ENCODE assay signal across 9 mouse cellular contexts in the genomic region with DNA sequence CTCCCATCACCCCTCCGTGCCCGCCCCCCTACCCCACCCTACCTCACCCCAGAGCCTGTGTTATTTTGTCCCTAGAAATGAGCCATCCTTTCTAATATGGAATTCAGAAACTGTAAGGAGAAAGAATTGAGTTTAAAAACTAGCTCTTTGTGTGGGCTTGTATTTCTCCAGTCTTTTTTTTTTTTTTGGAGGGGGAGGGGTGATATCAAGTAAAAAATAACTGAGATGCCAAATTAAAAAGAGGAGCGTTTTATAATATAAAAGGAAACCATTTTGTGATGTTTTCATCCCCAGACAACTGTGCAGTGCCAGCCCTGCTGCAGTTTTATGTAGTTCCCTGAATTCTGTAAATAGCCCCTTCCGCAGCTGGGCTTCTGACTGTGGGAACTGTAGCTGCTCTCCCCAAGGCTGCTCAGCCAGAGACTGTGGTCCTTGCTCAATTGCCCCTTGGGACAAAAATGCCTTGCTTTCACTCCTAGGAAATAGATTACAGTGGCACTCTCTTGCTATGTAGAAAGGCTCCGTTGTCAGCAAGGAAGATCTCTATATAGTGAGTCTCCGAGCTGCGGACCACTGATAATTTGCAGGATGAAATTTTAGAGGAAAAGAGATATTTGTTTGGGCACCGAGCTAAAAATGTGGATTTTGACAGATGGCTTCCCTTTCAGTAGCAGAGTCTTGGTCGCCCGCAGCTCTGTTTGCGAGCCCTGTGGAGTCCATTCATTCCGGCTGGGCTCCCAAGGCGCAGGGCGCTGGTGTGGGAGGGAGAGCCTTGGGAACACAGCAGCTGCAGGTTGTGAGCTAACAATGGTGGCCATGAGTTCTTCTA. TPM values are rescaled to one million over a fixed set of nuclear protein-coding genes. Genes with fewer than 3 reads are reported as not detected.
DNase-seq lines count a peak whose midpoint lies in the region; ATAC-seq and TF ChIP-seq lines count a peak whose summit lies in the region.
"Had no signal": no experiment of that assay in that cellular context is flagged by ENCODE, and none has a peak within 500 bp of the region (broad histone marks: within the 10 kb centered on the region; RNA-seq: fewer than 3 reads in every experiment).

No protein-coding gene starts in this region.

- H3K79me2 ChIP-seq in CH12.LX (replicated peaks; ENCODE audit: control insufficient read depth, extremely low read depth, insufficient read depth, poor library complexity, severe bottlenecking) (peaks cover 6% of the 10 kb centered on the region; the same call in 1 of the 2 replicates), myocyte (ENCODE audit: control insufficient read depth, insufficient read depth) (peaks cover 24% of the 10 kb centered on the region)

- TF ChIP-seq POLR2A in cerebellum, adult 2 months (IDR thresholded peaks at IDR 0.05; ENCODE audit: borderline replicate concordance, insufficient read depth, low read length) = 0 out of 2 replicates have a peak, but pooled peaks have one; percentile 27
- TF ChIP-seq POLR2A in CH12.LX (IDR thresholded peaks at IDR 0.05; ENCODE audit: low read depth, low read length) = no peak
- no peak for TF ChIP-seq POLR2A in myocyte (IDR thresholded peaks at IDR 0.05; ENCODE audit: insufficient read length, low read depth)

- ATAC-seq in embryonic facial prominence, embryonic 12.5 days (ENCODE audit: insufficient number of reproducible peaks, insufficient read depth, low FRiP score, low TSS enrichment) = no peak
- no peak for ATAC-seq in intestine, embryonic 14.5 days (replicated peaks; ENCODE audit: low FRiP score, low TSS enrichment, low read depth)

- no peaks in the 10 kb centered on the region for H3K27me3 ChIP-seq in cerebellum, adult 2 months (ENCODE audit: control insufficient read depth, insufficient read depth, low read length)
- H3K27me3 ChIP-seq in CH12.LX (replicated peaks) (no peaks in the 10 kb centered on the region), myocyte (ENCODE audit: control insufficient read depth, insufficient read depth, insufficient read length) (no peaks in the 10 kb centered on the region)
- no peaks in the 10 kb centered on the region for H3K27me3 ChIP-seq in embryonic facial prominence, embryonic 12.5 days
- H3K27me3 ChIP-seq in intestine, embryonic 14.5 days (replicated peaks; ENCODE audit: control insufficient read depth, insufficient read depth, low read length) = no peaks in the 10 kb centered on the region

- peak; percentile 72 to 76 for DNase-seq in cerebellum, adult 2 months
- DNase-seq in cerebellum, adult 11 months = no peak
- DNase-seq in CH12.LX (ENCODE audit: extremely low read depth) = no peak
- DNase-seq in intestine, embryonic 14.5 days (ENCODE audit: low spot score) = no peak
- DNase-seq in urinary bladder, postnatal 4 days (ENCODE audit: low spot score in 2 of 2) = no peak
- no peak for DNase-seq in adrenal gland, adult 8-10 months

- TF ChIP-seq EP300 in CH12.LX (IDR thresholded peaks at IDR 0.05; ENCODE audit: low read length) = no peak

- H3K4me1 ChIP-seq in cerebellum, adult 2 months (ENCODE audit: control insufficient read depth, insufficient read depth, low read length) = peaks cover under 1% of the 10 kb centered on the region; the same call in 1 of the 2 replicates
- H3K4me1 ChIP-seq in CH12.LX (ENCODE audit: control insufficient read depth in 1 of 2, insufficient read depth in 2 of 2) = peaks cover 5 to 36% of the 10 kb centered on the region in 2 experiments
- peaks cover 10% of the 10 kb centered on the region for H3K4me1 ChIP-seq in embryonic facial prominence, embryonic 12.5 days
- peaks cover 13% of the 10 kb centered on the region; the same call in 1 of the 2 replicates for H3K4me1 ChIP-seq in intestine, embryonic 14.5 days (replicated peaks; ENCODE audit: control insufficient read depth, insufficient read depth, low read length)

- H3K9ac ChIP-seq in CH12.LX (ENCODE audit: insufficient read depth, low read depth) = no peak overlapping the region
- peak overlapping the region; percentile 44 for H3K9ac ChIP-seq in embryonic facial prominence, embryonic 12.5 days
- H3K9ac ChIP-seq in intestine, embryonic 14.5 days (ENCODE audit: low read length) = peak overlapping the region; percentile 29

- TF ChIP-seq RAD21 in CH12.LX (IDR thresholded peaks at IDR 0.05; ENCODE audit: low read depth, low read length) = no peak

- H3ac ChIP-seq in myocyte (ENCODE audit: control insufficient read depth, insufficient read length) = no peak overlapping the region

- peak overlapping the region; percentile 59 for H3K4me3 ChIP-seq in cerebellum, adult 2 months (replicated peaks; ENCODE audit: insufficient read depth, low read depth, low read length)
- H3K4me3 ChIP-seq in CH12.LX (replicated peaks in 1 of 3; ENCODE audit: low read depth in 2 of 3, low read length in 2 of 3, poor library complexity in 1 of 3) (no peak overlapping the region), myocyte (peak overlapping the region; percentile 97)
- H3K4me3 ChIP-seq in embryonic facial prominence, embryonic 12.5 days = peak overlapping the region; percentile 12
- peak overlapping the region; percentile 10; the same call in 1 of the 2 replicates for H3K4me3 ChIP-seq in intestine, embryonic 14.5 days (ENCODE audit: low read depth, low read length)
- H3K4me3 ChIP-seq: erythroblast, embryonic 14.5 days had no signal

- dilution Hi-C loops in CH12.LX (cut with MboI; ENCODE audit: extremely low pct_ligation_motif_present, extremely low pct_unique_long_range_greater_than_20kb, low sequenced_read_pairs) = no loop called here

- 3% methylated on average over 14 of the region's 14 CpGs for WGBS in cerebellum, adult 2 months
- 13% methylated on average over 14 of the region's 14 CpGs for WGBS in embryonic facial prominence, embryonic 12.5 days
- 34% methylated on average over 14 of the region's 14 CpGs for WGBS in intestine, embryonic 14.5 days

- H3K27ac ChIP-seq in cerebellum, adult 2 months (ENCODE audit: insufficient read depth, low read length) = peak overlapping the region; percentile 98
- no peak overlapping the region for H3K27ac ChIP-seq in CH12.LX (ENCODE audit: insufficient read depth, low read depth)
- peak overlapping the region; percentile 90 for H3K27ac ChIP-seq in embryonic facial prominence, embryonic 12.5 days
- peak overlapping the region; percentile 98 for H3K27ac ChIP-seq in intestine, embryonic 14.5 days (ENCODE audit: low read depth)

- H3K4me2 ChIP-seq in CH12.LX (ENCODE audit: insufficient read depth, low read depth, poor library complexity, severe bottlenecking) (no peak overlapping the region), myocyte (ENCODE audit: low read depth) (peak overlapping the region; percentile 84)
- H3K4me2 ChIP-seq in embryonic facial prominence, embryonic 12.5 days (replicated peaks) = peak overlapping the region; percentile 86
- peak overlapping the region; percentile 70 for H3K4me2 ChIP-seq in intestine, embryonic 14.5 days (ENCODE audit: low read length)

- H3K36me3 ChIP-seq in CH12.LX (replicated peaks in 1 of 2; ENCODE audit: control insufficient read depth in 1 of 2, insufficient read depth in 1 of 2, low read length in 1 of 2) = peaks cover 4 to 9% of the 10 kb centered on the region in 2 experiments
- H3K36me3 ChIP-seq in embryonic facial prominence, embryonic 12.5 days = peaks cover 5% of the 10 kb centered on the region
- H3K36me3 ChIP-seq in intestine, embryonic 14.5 days (ENCODE audit: control insufficient read depth, insufficient read depth, low read length) = peaks cover 2% of the 10 kb centered on the region; the same call in 1 of the 2 replicates
- peaks cover 16% of the 10 kb centered on the region for H3K36me3 ChIP-seq in myocyte (ENCODE audit: control insufficient read depth, insufficient read depth)

- TF ChIP-seq CTCF in cerebellum, adult 2 months (IDR thresholded peaks at IDR 0.05; ENCODE audit: borderline replicate concordance, insufficient read depth, low read depth, low read length) = no peak
- no peak for TF ChIP-seq CTCF in CH12.LX (conservative IDR thresholded peaks at IDR 0.05 in 1 of 2, IDR thresholded peaks at IDR 0.05 in 1 of 2; ENCODE audit: low read depth in 2 of 2, low read length in 2 of 2)

- H3K9me3 ChIP-seq in CH12.LX (replicated peaks; ENCODE audit: low read length) = no peaks in the 10 kb centered on the region
- no peaks in the 10 kb centered on the region for H3K9me3 ChIP-seq in embryonic facial prominence, embryonic 12.5 days
- no peaks in the 10 kb centered on the region for H3K9me3 ChIP-seq in intestine, embryonic 14.5 days (ENCODE audit: control insufficient read depth, low read length)

- in situ Hi-C loops in CH12.LX (cut with MboI; ENCODE audit: low pct_ligation_motif_present, low pct_unique_long_range_greater_than_20kb, low sequenced_read_pairs) = no loop called here

RNA-seq across cellular contexts. Expression of a gene that starts 1.1 kb away (rescaled TPM):
- polyA plus RNA-seq in cerebellum, adult 2 months (2012; rRNA removed) = 1,294 and 1,344 TPM in 2 replicates
- total RNA-seq in CH12.LX (2012; rRNA removed) (153 and 181 TPM in 2 replicates), CH12.LX (2014; rRNA removed) (438 and 533 TPM in 2 replicates)
- polyA plus RNA-seq in CH12.LX (2012; ENCODE audit: insufficient read length, low read depth) (254 and 283 TPM in 2 replicates), myocyte (2012; fragmentation: generic; extraction: Trizol) (3,074 TPM)
- polyA plus RNA-seq in embryonic facial prominence, embryonic 12.5 days (2016; fragmentation: Nextera tagmentation; extraction: Ambion mirVana) = 2,353 and 2,615 TPM in 2 replicates
- 1,282 and 1,437 TPM in 2 replicates for polyA plus RNA-seq in intestine, embryonic 14.5 days (2014; fragmentation: Nextera tagmentation; extraction: Ambion mirVana)
- total RNA-seq in adrenal gland, adult 8-10 months (2022) = 100 to 1,000 TPM in 3 of 4 experiments, 10 to 100 TPM in 1; 70.5 to 196 (median 116) TPM

RNA-seq across cellular contexts. Expression of a gene that starts 1.3 kb away (rescaled TPM):
- 0.75 and 2.6 TPM in 2 replicates for polyA plus RNA-seq in cerebellum, adult 2 months (2012; rRNA removed)
- total RNA-seq in CH12.LX (2012; rRNA removed) (0.38 TPM in 1 of 2 replicates, not detected in the other), CH12.LX (2014; rRNA removed) (0.81 and 4.7 TPM in 2 replicates)
- polyA plus RNA-seq in CH12.LX (2012; ENCODE audit: insufficient read length, low read depth) (125 TPM in 1 of 2 replicates, not detected in the other), myocyte (2012; fragmentation: generic; extraction: Trizol) (0.84 TPM)
- polyA plus RNA-seq in embryonic facial prominence, embryonic 12.5 days (2016; fragmentation: Nextera tagmentation; extraction: Ambion mirVana) = not detected in 2 replicates
- polyA plus RNA-seq in intestine, embryonic 14.5 days (2014; fragmentation: Nextera tagmentation; extraction: Ambion mirVana) = not detected in 2 replicates
- not detected for total RNA-seq in adrenal gland, adult 8-10 months (2022)
- polyA plus RNA-seq: erythroblast, embryonic 14.5 days had no signal

RNA-seq across cellular contexts. Expression of a gene that starts 20.3 kb away (rescaled TPM):
- 1,352 and 1,359 TPM in 2 replicates for polyA plus RNA-seq in cerebellum, adult 2 months (2012; rRNA removed)
- total RNA-seq in CH12.LX (2012; rRNA removed) = 1,149 and 1,670 TPM in 2 replicates
- 2,803 and 2,960 TPM in 2 replicates for total RNA-seq in CH12.LX (2014; rRNA removed)
- polyA plus RNA-seq in CH12.LX (2012; ENCODE audit: insufficient read length, low read depth) = 2,789 and 2,851 TPM in 2 replicates
- polyA plus RNA-seq in embryonic facial prominence, embryonic 12.5 days (2016; fragmentation: Nextera tagmentation; extraction: Ambion mirVana) = 1,598 and 1,609 TPM in 2 replicates
- 1,667 and 1,776 TPM in 2 replicates for polyA plus RNA-seq in intestine, embryonic 14.5 days (2014; fragmentation: Nextera tagmentation; extraction: Ambion mirVana)
- 2,204 TPM for polyA plus RNA-seq in myocyte (2012; fragmentation: generic; extraction: Trizol)
- 100 to 1,000 TPM; 199 to 221 (median 208) TPM for total RNA-seq in adrenal gland, adult 8-10 months (2022)

RNA-seq across cellular contexts. Expression of a gene that starts 36.6 kb away (rescaled TPM):
- 37.5 and 39.7 TPM in 2 replicates for polyA plus RNA-seq in cerebellum, adult 2 months (2012; rRNA removed)
- 19.7 and 23.4 TPM in 2 replicates for total RNA-seq in CH12.LX (2012; rRNA removed)
- total RNA-seq in CH12.LX (2014; rRNA removed) = 27.5 and 30.4 TPM in 2 replicates
- 22.4 and 27.9 TPM in 2 replicates for polyA plus RNA-seq in CH12.LX (2012; ENCODE audit: insufficient read length, low read depth)
- polyA plus RNA-seq in embryonic facial prominence, embryonic 12.5 days (2016; fragmentation: Nextera tagmentation; extraction: Ambion mirVana) = 21.5 and 26.4 TPM in 2 replicates
- polyA plus RNA-seq in intestine, embryonic 14.5 days (2014; fragmentation: Nextera tagmentation; extraction: Ambion mirVana) = 4.1 and 5.5 TPM in 2 replicates
- 33.4 TPM for polyA plus RNA-seq in myocyte (2012; fragmentation: generic; extraction: Trizol)
- total RNA-seq in adrenal gland, adult 8-10 months (2022) = 10 to 100 TPM; 12.3 to 33.2 (median 27.8) TPM

RNA-seq across cellular contexts. Expression of a gene that starts 56.3 kb away (rescaled TPM):
- 0.07 and 0.10 TPM in 2 replicates for polyA plus RNA-seq in cerebellum, adult 2 months (2012; rRNA removed)
- total RNA-seq in CH12.LX (2012; rRNA removed) = not detected in 2 replicates
- total RNA-seq in CH12.LX (2014; rRNA removed) = not detected in 2 replicates
- polyA plus RNA-seq in CH12.LX (2012; ENCODE audit: insufficient read length, low read depth) = not detected in 2 replicates
- 0.67 and 1.2 TPM in 2 replicates for polyA plus RNA-seq in embryonic facial prominence, embryonic 12.5 days (2016; fragmentation: Nextera tagmentation; extraction: Ambion mirVana)
- polyA plus RNA-seq in intestine, embryonic 14.5 days (2014; fragmentation: Nextera tagmentation; extraction: Ambion mirVana) = 0.62 and 1.0 TPM in 2 replicates
- polyA plus RNA-seq in myocyte (2012; fragmentation: generic; extraction: Trizol) = 0.11 TPM
- 1 to 10 TPM; 1.8 to 3.8 (median 2.1) TPM for total RNA-seq in adrenal gland, adult 8-10 months (2022)
- polyA plus RNA-seq: erythroblast, embryonic 14.5 days had no signal

Comparison
In these comparisons a context has a peak if more than half of its experiments do, and no peak if none do; other contexts are left out.
1. DNase-seq: peak in cerebellum, adult 2 months (2 of 2); none in cerebellum, adult 11 months (single experiment), CH12.LX (single experiment), intestine, embryonic 14.5 days (single experiment), urinary bladder, postnatal 4 days (0 of 2) and adrenal gland, adult 8-10 months (single experiment).
2. H3K4me3 ChIP-seq: peak in cerebellum, adult 2 months (single experiment), embryonic facial prominence, embryonic 12.5 days (single experiment), intestine, embryonic 14.5 days (single experiment) and myocyte (single experiment); none in CH12.LX (0 of 3).